Mouse (Mus musculus): ENCODE data around the gene Agl.

- TF ChIP-seq CTCF (IDR thresholded peaks at IDR 0.05; ENCODE audit: low read depth) (no peak), EP300 (optimal IDR thresholded peaks at IDR 0.05) (no peak)
These were observed 102.2 kb downstream of the Agl start for GRCm38 (mm10) chr3:116705637-116706204.

Data from stomach, postnatal 0 days (tissue).